Mouse (Mus musculus) limb, embryonic 14.5 days (tissue): ENCODE data around the gene Isoc2a. TPM values are rescaled to one million over a fixed set of nuclear protein-coding genes. Genes with fewer than 3 reads are reported as not detected.
A peak's percentile ranks its signal among the peaks of the same experiment; 100 is the strongest.
"Not testable (repeated sequence)": the region's sequence is repeated elsewhere in the genome, so short reads cannot be mapped to it uniquely, and the experiment has no call there.

ENCODE experiments used
- ATAC-seq: fragments of 200-750 bp; cut with Nextera tagmentation; 2 replicates; pipeline ENCODE4 v1.8.0; 2017; ENCODE audit warnings: low read depth, moderate number of reproducible peaks, moderate TSS enrichment; ENCODE audit not compliant: low FRiP score
- DNase-seq: peaks from one replicate; pipeline ENCODE4 v3.0.0-alpha.2; 2015; ENCODE audit warnings: low spot score
- H3K27ac ChIP-seq: fragments of 300-500 bp; sonication (generic); replicated peaks from 2 replicates; pipeline ENCODE4 v1.5.1; 2014; ENCODE audit warnings: low read depth, mild to moderate bottlenecking, low read length, moderate library complexity, mixed read lengths
- H3K27me3 ChIP-seq: fragments of 300-500 bp; sonication (generic); 2 replicates; pipeline ENCODE4 v1.6.1; 2014; ENCODE audit warnings: low read length, mixed read lengths; ENCODE audit not compliant: control insufficient read depth, insufficient read depth
- H3K36me3 ChIP-seq: fragments of 300-500 bp; sonication (generic); 2 replicates; pipeline ENCODE4 v1.6.1; 2014; ENCODE audit warnings: mild to moderate bottlenecking, low read length, moderate library complexity, mixed read lengths; ENCODE audit not compliant: control insufficient read depth, insufficient read depth
- H3K4me1 ChIP-seq: fragments of 300-500 bp; sonication (generic); 2 replicates; pipeline ENCODE4 v1.6.1; 2014; ENCODE audit warnings: antibody characterized with exemption, low read length, mixed read lengths; ENCODE audit not compliant: control insufficient read depth, insufficient read depth
- H3K4me2 ChIP-seq: fragments of 300-500 bp; sonication (generic); replicated peaks from 2 replicates; pipeline ENCODE4 v1.6.1; 2014; ENCODE audit warnings: low read depth, mild to moderate bottlenecking, low read length, moderate library complexity; ENCODE audit not compliant: severe bottlenecking
- H3K4me3 ChIP-seq: fragments of 300-500 bp; sonication (generic); replicated peaks from 2 replicates; pipeline ENCODE4 v1.5.1; 2014; ENCODE audit warnings: low read length
- H3K9ac ChIP-seq: fragments of 300-500 bp; sonication (generic); 2 replicates; pipeline ENCODE4 v1.6.1; 2014; ENCODE audit warnings: mild to moderate bottlenecking, low read depth, low read length, moderate library complexity; ENCODE audit not compliant: severe bottlenecking
- H3K9me3 ChIP-seq: fragments of 300-500 bp; sonication (generic); 2 replicates; pipeline ENCODE4 v1.6.1; 2016; ENCODE audit warnings: low read length; ENCODE audit not compliant: control insufficient read depth
- POLR2A ChIP-seq: fragments of 200-500 bp; IDR thresholded peaks from 2 replicates; pipeline ENCODE4 v1.8.0; 2012; ENCODE audit warnings: inconsistent platforms, mild to moderate bottlenecking, moderate library complexity, borderline replicate concordance; ENCODE audit not compliant: insufficient read depth, insufficient read length; ENCODE audit errors: extremely low read depth
- WGBS: fragments of 180-500 bp; shearing (Covaris S2); extraction: QIAGEN DNeasy Blood & Tissue Kit; methylation state at CpG from one replicate; pipeline ENCODE4 v1.1.7; 2014; 5-methylcytosine and 5-hydroxymethylcytosine counted together
- polyA plus RNA-seq, 2 experiments: library from polyadenylated mRNA; depleted of rRNA in 1 of 2; stranded (reverse) in 1 of 2; unstranded in 1 of 2; fragments of >200 nt; fragmentation: Nextera tagmentation in 1 of 2; extraction: Ambion mirVana in 1 of 2; gene quantifications; 2 replicates each; pipeline versions ENCODE4 v1.2.1 to v1.2.3; 2012 to 2014

Isoc2a gene
- polyA plus RNA-seq, 2 experiments, result 1.1 to 13.6 TPM

GRCm38 (mm10) chr7:4877226-4877625 lies 273 bp downstream of the Isoc2a start:
- Histone ChIP-seq H3K36me3 (no peaks in the 10 kb centered on the region), H3K9ac (peak overlapping the region; percentile 60), H3K27me3 (no peaks in the 10 kb centered on the region), H3K4me2 (peak overlapping the region; percentile 83), H3K9me3 (no peaks in the 10 kb centered on the region), H3K4me1 (peaks cover 5% of the 10 kb centered on the region; the same call in 1 of the 2 replicates), H3K27ac (no peak overlapping the region), H3K4me3 (peak overlapping the region; percentile 58)
- no peak for TF ChIP-seq POLR2A
- DNase-seq (no peak), ATAC-seq (no peak; the same call in 1 of the 2 replicates)
- 4% methylated on average over 10 of the region's 11 CpGs for WGBS

- peaks cover 5% of the 10 kb centered on the region; the same call in 1 of the 2 replicates for H3K4me1 ChIP-seq
- H3K27ac ChIP-seq, result no peak overlapping the region
- no peaks in the 10 kb centered on the region for H3K27me3 ChIP-seq
- H3K9ac ChIP-seq, result no peak overlapping the region
- no peaks in the 10 kb centered on the region for H3K9me3 ChIP-seq
- H3K4me3 ChIP-seq, result no peak overlapping the region
- no peaks in the 10 kb centered on the region for H3K36me3 ChIP-seq
- no peak for TF ChIP-seq POLR2A
- DNase-seq (no peak), ATAC-seq (no peak)
- H3K4me2 ChIP-seq, result peak overlapping the region; percentile 83; the same call in 1 of the 2 replicates
Measured at GRCm38 (mm10) chr7:4878186-4878585, 1.2 kb downstream of the Isoc2a start.

- H3K4me1 ChIP-seq, ATAC-seq, H3K9ac ChIP-seq, H3K9me3 ChIP-seq, H3K27ac ChIP-seq, DNase-seq, H3K36me3 ChIP-seq, H3K27me3 ChIP-seq, H3K4me3 ChIP-seq, H3K4me2 ChIP-seq: not testable (repeated sequence)
- 80% methylated on average over 1 of the region's 1 CpGs for WGBS
Measured at GRCm38 (mm10) chr7:4879036-4879435, 2.1 kb downstream of the Isoc2a start.

DNA sequence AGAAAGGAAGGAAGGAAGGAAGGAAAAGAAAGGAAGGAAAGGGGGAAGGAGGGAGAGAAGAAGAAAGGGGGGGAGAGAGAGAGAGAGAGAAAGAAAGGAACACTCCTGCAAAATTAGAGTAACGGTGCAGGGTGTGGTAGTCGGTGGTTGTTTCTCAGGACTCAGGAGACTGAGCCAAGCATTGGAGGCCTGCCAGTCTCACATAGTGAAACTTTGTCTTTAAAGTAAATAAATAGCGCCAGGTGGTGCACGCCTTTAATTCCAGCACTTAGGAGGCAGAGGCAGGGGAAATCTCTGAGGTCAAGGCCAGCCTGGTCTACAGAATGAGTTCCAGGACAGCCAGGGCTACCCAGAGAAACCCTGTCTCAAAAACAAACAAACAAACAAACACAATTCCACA lies 9.7 kb downstream of the Isoc2a start:
- H3K4me3 ChIP-seq, result no peak overlapping the region
- ATAC-seq (no peak), DNase-seq (no peak)
- H3K4me1 ChIP-seq, result no peaks in the 10 kb centered on the region
- no peak overlapping the region for H3K4me2 ChIP-seq
- no peaks in the 10 kb centered on the region for H3K36me3 ChIP-seq
- no peak overlapping the region for H3K27ac ChIP-seq
- TF ChIP-seq POLR2A, result no peak
- 52% methylated on average over 4 of the region's 4 CpGs for WGBS
- H3K27me3 ChIP-seq, result no peaks in the 10 kb centered on the region
- no peak overlapping the region for H3K9ac ChIP-seq
- no peaks in the 10 kb centered on the region for H3K9me3 ChIP-seq

- Histone ChIP-seq H3K27ac (no peak overlapping the region), H3K36me3 (no peaks in the 10 kb centered on the region; the same call in 1 of the 2 replicates), H3K4me2 (no peak overlapping the region), H3K9ac (no peak overlapping the region), H3K4me3 (no peak overlapping the region), H3K9me3 (no peaks in the 10 kb centered on the region), H3K27me3 (peaks cover 6% of the 10 kb centered on the region; the same call in 1 of the 2 replicates), H3K4me1 (no peaks in the 10 kb centered on the region)
- no peak for ATAC-seq
- TF ChIP-seq POLR2A, result no peak
- 60% methylated on average over 11 of the region's 11 CpGs for WGBS
- DNase-seq, result no peak
Measured at GRCm38 (mm10) chr7:4895186-4895585, 18.2 kb downstream of the Isoc2a start.
